Mouse (Mus musculus): ENCODE data around the gene Cpsf2. TPM values are rescaled to one million over a fixed set of nuclear protein-coding genes. Genes with fewer than 3 reads are reported as not detected.
"Not testable (repeated sequence)": the region's sequence is repeated elsewhere in the genome, so short reads cannot be mapped to it uniquely, and the experiment has no call there.

Gene Cpsf2
- polyA plus RNA-seq (2012; ENCODE audit: insufficient read depth, low replicate concordance), result 2.3 and 4.4 TPM in 2 replicates

DNA sequence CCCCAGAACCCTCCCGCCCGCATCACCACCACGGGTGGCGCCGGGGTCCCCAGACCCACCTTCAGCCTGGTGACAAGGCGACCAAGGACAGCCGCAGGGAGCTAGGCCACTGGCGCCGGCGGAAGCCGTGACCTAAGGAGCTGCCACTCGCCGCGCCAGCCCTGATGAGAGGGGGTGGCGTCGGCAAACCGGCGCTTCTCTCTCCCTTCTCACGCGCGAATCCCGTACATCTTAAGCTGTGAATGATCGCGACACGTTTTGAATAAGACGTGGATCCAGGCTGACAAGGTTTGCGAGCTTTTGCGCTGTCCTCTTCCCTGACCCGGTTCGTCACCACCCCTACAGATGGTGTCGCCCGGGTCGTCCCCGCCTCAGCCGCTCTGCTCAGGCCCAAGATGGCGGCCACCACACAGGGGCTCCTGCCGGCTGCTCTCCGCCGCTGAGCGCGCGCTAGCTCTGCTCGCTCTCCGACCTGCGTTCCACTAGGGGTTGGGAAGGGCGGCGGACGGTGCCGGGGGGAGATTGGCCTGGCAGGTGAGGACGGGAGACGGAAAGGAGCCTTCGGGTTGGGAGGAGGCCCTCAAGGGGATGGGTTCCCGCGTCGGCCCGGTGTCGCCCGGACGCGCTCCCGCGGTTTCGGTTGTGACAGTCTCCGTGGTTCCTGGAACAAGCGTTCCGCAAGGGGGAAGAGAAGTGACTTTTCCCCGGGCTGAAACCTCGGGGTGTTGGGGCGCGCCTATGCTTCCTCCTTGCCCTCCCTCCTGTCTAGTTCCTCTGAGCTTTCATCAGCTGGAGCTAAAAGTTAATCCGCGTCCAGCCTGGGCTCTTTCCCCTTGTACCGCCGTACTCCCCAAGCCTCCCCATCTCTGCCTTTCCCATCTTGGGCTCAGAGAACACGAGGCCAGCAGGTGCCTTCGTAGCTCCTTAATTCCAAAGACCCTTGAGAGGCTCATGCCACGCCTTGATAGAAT, at the start of gene Cpsf2:
TSS of gene Cpsf2 (plus strand) at position 388 of the 971 bp plus-strand sequence.
- TF ChIP-seq GATA1 (IDR thresholded peaks at IDR 0.05; ENCODE audit: borderline replicate concordance, low read length) (no peak), FLI1 (IDR thresholded peaks at IDR 0.05; ENCODE audit: low read length) (no peak)
- H3K36me3 ChIP-seq (replicated peaks; ENCODE audit: low read length), result peaks cover 35% of the 10 kb centered on the region
- H3K4me1 ChIP-seq, result peaks cover 71% of the 10 kb centered on the region
- no peaks in the 10 kb centered on the region for H3K27me3 ChIP-seq (replicated peaks)
- peak within 1 kb of the TSS; percentile 100 for H3K4me3 ChIP-seq (replicated peaks)
- no peaks in the 10 kb centered on the region for H3K9me3 ChIP-seq

DNA sequence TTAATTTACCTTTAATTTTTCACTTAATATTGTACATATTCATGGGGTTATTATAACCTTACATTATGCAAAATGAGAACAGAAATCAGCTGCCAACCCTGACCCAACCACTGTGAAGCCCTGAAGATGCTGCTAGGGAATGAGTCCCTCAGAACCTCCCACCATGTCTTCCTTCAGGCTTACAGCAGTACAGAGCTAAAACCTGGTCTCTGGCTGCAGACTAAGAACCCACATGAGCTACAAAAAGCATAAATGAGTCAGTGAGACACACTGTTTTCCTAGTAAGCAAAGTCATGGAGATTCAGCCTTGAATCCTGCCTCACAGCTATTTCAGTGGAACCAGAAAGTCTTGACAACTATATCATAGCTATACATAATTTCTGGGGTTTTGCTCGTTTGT, 47.4 kb upstream of the Cpsf2 start:
- Histone ChIP-seq H3K4me3 (replicated peaks) (no peak overlapping the region), H3K9me3 (no peaks in the 10 kb centered on the region), H3K4me1 (no peaks in the 10 kb centered on the region), H3K36me3 (replicated peaks; ENCODE audit: low read length) (peaks cover 100% of the 10 kb centered on the region), H3K27me3 (replicated peaks) (no peaks in the 10 kb centered on the region)
- no peak for TF ChIP-seq FLI1 (IDR thresholded peaks at IDR 0.05; ENCODE audit: low read length)
- no peak for TF ChIP-seq GATA1 (IDR thresholded peaks at IDR 0.05; ENCODE audit: borderline replicate concordance, low read length)

DNA sequence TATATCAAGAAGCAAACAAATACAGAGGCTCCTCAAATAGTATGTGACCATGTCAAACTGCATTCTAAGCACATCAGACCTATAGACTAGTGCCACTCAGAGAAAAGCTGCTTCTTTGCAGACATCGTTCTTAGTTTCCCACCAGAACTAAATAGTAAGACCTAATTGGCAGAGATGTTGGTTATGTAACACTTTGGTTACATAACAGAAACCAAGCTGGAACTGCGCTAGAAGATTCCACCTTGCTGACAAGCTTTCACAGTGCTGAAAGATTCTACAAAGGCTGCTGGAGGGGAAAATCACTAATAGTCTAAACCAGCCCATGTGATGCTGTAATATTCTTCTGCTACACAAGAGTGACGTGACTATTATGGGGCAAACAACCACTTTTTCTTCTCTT, 40.6 kb upstream of the Cpsf2 start:
- TF ChIP-seq FLI1 (IDR thresholded peaks at IDR 0.05; ENCODE audit: low read length), result no peak
- no peak for TF ChIP-seq GATA1 (IDR thresholded peaks at IDR 0.05; ENCODE audit: borderline replicate concordance, low read length)
- H3K4me1 ChIP-seq, result peaks cover 10% of the 10 kb centered on the region; the same call in 1 of the 2 replicates
- H3K4me3 ChIP-seq (replicated peaks), result no peak overlapping the region
- peaks cover 4% of the 10 kb centered on the region; the same call in 1 of the 2 replicates for H3K9me3 ChIP-seq
- no peaks in the 10 kb centered on the region for H3K27me3 ChIP-seq (replicated peaks)
- H3K36me3 ChIP-seq (replicated peaks; ENCODE audit: low read length), result peaks cover 90% of the 10 kb centered on the region

DNA sequence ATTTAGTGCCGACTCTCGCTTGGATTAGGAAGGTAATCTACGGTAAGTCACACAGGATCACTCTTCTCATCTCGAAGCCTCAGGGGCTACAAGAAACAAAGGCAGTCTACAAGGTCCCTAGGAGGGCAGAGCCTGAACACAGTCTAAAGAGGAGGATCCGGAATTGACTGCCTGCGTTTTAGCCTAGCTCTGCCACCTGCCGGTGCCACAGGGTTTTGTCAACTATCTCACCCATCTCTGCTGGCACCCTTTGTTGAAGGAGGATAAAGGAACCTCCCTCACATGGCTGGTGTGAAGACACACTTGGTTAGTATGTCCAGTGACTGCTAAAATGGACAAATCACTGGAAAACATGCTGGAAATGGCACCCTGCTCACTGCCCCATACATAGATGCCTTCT, 38.2 kb upstream of the Cpsf2 start:
- no peak for TF ChIP-seq FLI1 (IDR thresholded peaks at IDR 0.05; ENCODE audit: low read length)
- no peak for TF ChIP-seq GATA1 (IDR thresholded peaks at IDR 0.05; ENCODE audit: borderline replicate concordance, low read length)
- Histone ChIP-seq H3K9me3 (peaks cover 4% of the 10 kb centered on the region; the same call in 1 of the 2 replicates), H3K4me3 (replicated peaks) (no peak overlapping the region), H3K4me1 (peaks cover 10% of the 10 kb centered on the region; the same call in 1 of the 2 replicates), H3K36me3 (replicated peaks; ENCODE audit: low read length) (peaks cover 87% of the 10 kb centered on the region), H3K27me3 (replicated peaks) (no peaks in the 10 kb centered on the region)

DNA sequence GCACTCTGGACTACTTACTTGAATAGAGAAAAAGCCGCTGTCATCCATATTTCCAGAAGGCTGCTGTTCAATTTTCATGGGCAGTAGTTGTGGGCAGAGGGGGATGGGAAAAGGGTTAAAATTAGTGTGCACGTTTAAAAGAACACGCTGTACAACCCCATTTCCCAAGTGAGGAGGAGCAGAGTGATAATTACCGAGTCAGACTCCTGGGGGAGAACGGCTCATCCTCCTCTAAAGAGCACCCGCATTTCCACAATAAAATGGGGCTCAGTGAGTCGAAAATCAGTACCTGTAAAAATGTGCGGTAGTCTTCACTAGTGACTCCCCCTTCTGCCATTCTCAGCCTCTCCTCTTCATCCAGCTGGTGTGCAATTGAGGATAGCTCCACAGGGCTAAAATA, 27.8 kb upstream of the Cpsf2 start:
- Histone ChIP-seq H3K9me3 (no peaks in the 10 kb centered on the region), H3K36me3 (replicated peaks; ENCODE audit: low read length) (peaks cover 68% of the 10 kb centered on the region), H3K4me3 (replicated peaks) (peak overlapping the region; percentile 68), H3K27me3 (replicated peaks) (no peaks in the 10 kb centered on the region), H3K4me1 (peaks cover 35% of the 10 kb centered on the region)
- no peak for TF ChIP-seq FLI1 (IDR thresholded peaks at IDR 0.05; ENCODE audit: low read length)
- no peak for TF ChIP-seq GATA1 (IDR thresholded peaks at IDR 0.05; ENCODE audit: borderline replicate concordance, low read length)

DNA sequence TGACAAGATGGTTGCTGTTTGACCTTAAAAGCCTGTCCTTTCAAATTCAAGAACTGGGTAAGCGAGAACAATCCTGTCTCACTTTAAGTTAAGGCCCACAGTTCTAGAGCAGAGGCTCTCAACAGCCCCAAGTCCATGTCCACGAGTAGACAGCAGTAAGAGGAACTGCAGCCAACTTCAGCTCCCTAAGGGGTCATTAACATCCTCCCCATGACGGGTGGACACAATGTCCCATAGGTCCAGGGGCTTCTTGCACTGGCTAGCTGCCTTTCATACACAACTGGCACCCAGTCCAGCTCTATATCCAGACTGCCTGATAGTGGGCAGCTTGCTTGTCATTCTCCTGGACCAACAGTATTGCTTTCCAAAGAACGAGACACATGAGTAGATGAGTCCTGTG, 27.0 kb upstream of the Cpsf2 start:
- H3K36me3 ChIP-seq (replicated peaks; ENCODE audit: low read length), result peaks cover 62% of the 10 kb centered on the region
- peaks cover 35% of the 10 kb centered on the region for H3K4me1 ChIP-seq
- no peaks in the 10 kb centered on the region for H3K9me3 ChIP-seq
- no peaks in the 10 kb centered on the region for H3K27me3 ChIP-seq (replicated peaks)
- TF ChIP-seq FLI1 (IDR thresholded peaks at IDR 0.05; ENCODE audit: low read length) (no peak), GATA1 (IDR thresholded peaks at IDR 0.05; ENCODE audit: borderline replicate concordance, low read length) (no peak)
- H3K4me3 ChIP-seq (replicated peaks), result peak overlapping the region; percentile 8

DNA sequence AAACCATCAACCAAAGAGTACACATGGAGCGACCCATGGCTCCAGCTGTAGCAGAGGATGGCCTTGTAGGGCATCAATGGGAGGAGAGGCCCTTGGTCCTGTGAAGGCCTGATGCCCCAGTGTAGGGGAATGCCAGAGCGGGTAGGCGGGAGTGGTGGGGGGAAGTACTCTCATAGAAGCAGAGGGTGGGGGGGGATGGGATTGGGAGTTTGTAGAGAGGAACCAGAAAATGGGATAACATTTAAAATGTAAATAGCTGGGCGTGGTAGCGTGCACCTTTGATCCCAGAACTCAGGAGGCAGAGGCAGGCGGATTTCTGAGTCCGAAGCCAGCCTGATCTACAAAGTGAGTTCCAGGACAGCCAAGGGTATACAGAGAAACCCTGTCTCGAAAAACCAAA, 20.0 kb upstream of the Cpsf2 start:
- H3K4me3 ChIP-seq (replicated peaks); H3K27me3 ChIP-seq (replicated peaks); H3K9me3 ChIP-seq: not testable (repeated sequence)
- H3K36me3 ChIP-seq (replicated peaks; ENCODE audit: low read length), result peaks cover 20% of the 10 kb centered on the region
- H3K4me1 ChIP-seq, result peaks cover 36% of the 10 kb centered on the region

DNA sequence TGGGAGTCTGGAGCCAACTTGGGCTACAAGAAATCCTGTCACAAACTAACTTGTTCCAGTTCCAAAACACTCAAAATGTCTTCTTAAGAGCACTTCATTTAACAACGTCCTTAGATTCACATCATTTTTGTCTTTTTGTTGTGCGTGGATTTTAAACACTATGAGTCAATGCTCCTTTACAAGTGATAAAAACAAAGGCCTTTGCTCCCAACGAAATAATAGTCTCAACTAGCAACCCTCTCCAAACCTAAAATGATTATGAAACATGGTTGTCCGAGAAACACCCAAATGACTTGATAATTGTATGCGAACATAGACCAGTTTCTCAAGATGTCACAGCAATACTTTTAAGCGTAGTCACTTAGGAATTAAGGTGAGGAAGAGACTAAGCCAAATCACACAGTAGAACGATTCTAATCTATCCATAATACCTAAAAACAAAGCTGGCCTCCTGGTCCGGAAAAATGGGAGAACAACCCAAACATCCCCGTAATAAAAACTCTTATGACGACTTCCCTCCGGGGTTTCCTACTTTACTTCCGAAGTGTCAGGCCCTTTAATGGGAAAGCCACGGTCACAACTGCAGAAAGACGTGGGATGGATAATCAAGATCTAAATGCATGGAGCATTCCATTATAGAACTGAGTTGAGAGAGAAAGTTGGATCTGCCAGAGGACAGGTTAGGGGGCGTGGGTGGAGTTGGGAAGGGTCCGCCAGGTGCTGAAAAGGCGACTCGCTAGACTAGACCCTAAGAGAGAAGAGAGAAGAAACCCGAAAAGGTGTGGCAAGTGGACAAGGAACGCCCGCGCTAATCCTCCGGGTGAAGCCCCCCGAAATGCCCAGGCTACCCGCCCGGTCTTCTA, 18.5 kb upstream of the Cpsf2 start:
- H3K27me3 ChIP-seq (replicated peaks), result no peaks in the 10 kb centered on the region
- H3K4me3 ChIP-seq (replicated peaks), result peak overlapping the region; percentile 96
- H3K4me1 ChIP-seq, result peaks cover 39% of the 10 kb centered on the region
- peaks cover 12% of the 10 kb centered on the region for H3K9me3 ChIP-seq
- no peak for TF ChIP-seq GATA1 (IDR thresholded peaks at IDR 0.05; ENCODE audit: borderline replicate concordance, low read length)
- no peak for TF ChIP-seq FLI1 (IDR thresholded peaks at IDR 0.05; ENCODE audit: low read length)
- peaks cover 23% of the 10 kb centered on the region for H3K36me3 ChIP-seq (replicated peaks; ENCODE audit: low read length)

DNA sequence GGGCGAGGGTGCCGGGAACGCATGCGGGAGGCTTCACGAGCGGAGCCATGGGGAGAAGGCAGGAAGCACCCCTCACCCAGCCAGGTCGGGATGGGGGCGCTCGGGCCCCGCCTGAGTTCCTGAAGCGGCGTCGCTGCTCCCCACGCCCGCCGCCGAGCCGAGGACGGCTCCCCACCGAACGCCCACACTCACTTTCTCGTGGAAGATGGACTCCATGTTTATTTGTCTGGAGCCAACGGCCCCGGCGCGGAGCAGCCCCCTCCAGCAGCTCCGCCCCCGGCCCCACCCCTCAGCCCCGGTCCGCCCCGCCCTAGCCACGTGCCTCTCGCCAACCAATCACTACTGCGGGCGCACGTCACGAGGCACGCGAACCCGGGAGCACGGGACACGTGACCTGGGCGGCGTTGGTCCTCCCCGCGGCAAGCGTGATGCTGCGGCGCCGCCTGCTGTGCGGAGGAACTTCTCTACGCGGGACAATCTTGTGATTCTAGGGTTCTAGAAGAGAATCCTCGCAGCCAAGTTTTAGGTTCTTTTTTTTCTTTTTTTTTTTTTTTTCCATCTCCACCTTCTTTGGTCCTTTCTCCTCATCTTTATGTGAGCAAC, 17.7 kb upstream of the Cpsf2 start, which contains the start of gene Atxn3:
TSS of gene Atxn3 (minus strand) at position 305 of the 603 bp plus-strand sequence.
- Histone ChIP-seq H3K36me3 (replicated peaks; ENCODE audit: low read length) (peaks cover 27% of the 10 kb centered on the region), H3K27me3 (replicated peaks) (no peaks in the 10 kb centered on the region), H3K9me3 (peaks cover 16% of the 10 kb centered on the region), H3K4me3 (replicated peaks) (peak within 1 kb of the TSS; percentile 96), H3K4me1 (peaks cover 46% of the 10 kb centered on the region)
- TF ChIP-seq FLI1 (IDR thresholded peaks at IDR 0.05; ENCODE audit: low read length) (no peak), GATA1 (IDR thresholded peaks at IDR 0.05; ENCODE audit: borderline replicate concordance, low read length) (no peak)

All from megakaryocyte, embryonic 14.5 days (primary cell).